Mouse (Mus musculus) heart, embryonic 15.5 days (tissue): ENCODE results near the gene Bgn. TPM values are rescaled to one million over a fixed set of nuclear protein-coding genes. Genes with fewer than 3 reads are reported as not detected.

Experiments
- ATAC-seq: fragments of 200-750 bp; cut with Nextera tagmentation; replicated peaks from 2 replicates; pipeline ENCODE4 v1.8.0; 2017; ENCODE audit warnings: low read depth, moderate TSS enrichment; ENCODE audit not compliant: insufficient number of reproducible peaks, insufficient read depth, low FRiP score
- H3K27ac ChIP-seq: fragments of 300-500 bp; sonication (generic); 2 replicates; pipeline ENCODE4 v1.5.1; 2015; ENCODE audit warnings: mild to moderate bottlenecking, inconsistent platforms
- H3K27me3 ChIP-seq: fragments of 300-500 bp; sonication (generic); 2 replicates; pipeline ENCODE4 v1.6.1; 2015; ENCODE audit warnings: inconsistent platforms
- H3K36me3 ChIP-seq: fragments of 300-500 bp; sonication (generic); 2 replicates; pipeline ENCODE4 v1.6.1; 2015; ENCODE audit warnings: mild to moderate bottlenecking, inconsistent platforms
- H3K4me1 ChIP-seq: fragments of 300-500 bp; sonication (generic); replicated peaks from 2 replicates; pipeline ENCODE4 v1.6.1; 2015; ENCODE audit warnings: inconsistent platforms
- H3K4me2 ChIP-seq: fragments of 300-500 bp; sonication (generic); 2 replicates; pipeline ENCODE4 v1.6.1; 2015; ENCODE audit warnings: inconsistent platforms, mild to moderate bottlenecking, moderate library complexity
- H3K4me3 ChIP-seq: fragments of 300-500 bp; sonication (generic); 2 replicates; pipeline ENCODE4 v1.5.1; 2015; ENCODE audit warnings: mild to moderate bottlenecking, inconsistent platforms
- H3K9ac ChIP-seq: fragments of 300-500 bp; sonication (generic); 2 replicates; pipeline ENCODE4 v1.6.1; 2015; ENCODE audit warnings: mild to moderate bottlenecking, inconsistent platforms
- H3K9me3 ChIP-seq: fragments of 300-500 bp; sonication (generic); replicated peaks from 2 replicates; pipeline ENCODE4 v1.6.1; 2016; ENCODE audit warnings: inconsistent platforms
- WGBS: fragments of 180-500 bp; shearing (Covaris S2); methylation state at CpG from one replicate; pipeline ENCODE4 v1.1.7; 2015; ENCODE audit warnings: mixed read lengths; 5-methylcytosine and 5-hydroxymethylcytosine counted together
- polyA plus RNA-seq: library from polyadenylated mRNA; unstranded; fragments of >200 nt; fragmentation: Nextera tagmentation; extraction: Ambion mirVana; gene quantifications from 2 replicates; pipeline ENCODE4 v1.2.1, GENCODE M21; 2015

Gene Bgn
- polyA plus RNA-seq, 1 experiment from 2014 or later = 110 TPM

DNA sequence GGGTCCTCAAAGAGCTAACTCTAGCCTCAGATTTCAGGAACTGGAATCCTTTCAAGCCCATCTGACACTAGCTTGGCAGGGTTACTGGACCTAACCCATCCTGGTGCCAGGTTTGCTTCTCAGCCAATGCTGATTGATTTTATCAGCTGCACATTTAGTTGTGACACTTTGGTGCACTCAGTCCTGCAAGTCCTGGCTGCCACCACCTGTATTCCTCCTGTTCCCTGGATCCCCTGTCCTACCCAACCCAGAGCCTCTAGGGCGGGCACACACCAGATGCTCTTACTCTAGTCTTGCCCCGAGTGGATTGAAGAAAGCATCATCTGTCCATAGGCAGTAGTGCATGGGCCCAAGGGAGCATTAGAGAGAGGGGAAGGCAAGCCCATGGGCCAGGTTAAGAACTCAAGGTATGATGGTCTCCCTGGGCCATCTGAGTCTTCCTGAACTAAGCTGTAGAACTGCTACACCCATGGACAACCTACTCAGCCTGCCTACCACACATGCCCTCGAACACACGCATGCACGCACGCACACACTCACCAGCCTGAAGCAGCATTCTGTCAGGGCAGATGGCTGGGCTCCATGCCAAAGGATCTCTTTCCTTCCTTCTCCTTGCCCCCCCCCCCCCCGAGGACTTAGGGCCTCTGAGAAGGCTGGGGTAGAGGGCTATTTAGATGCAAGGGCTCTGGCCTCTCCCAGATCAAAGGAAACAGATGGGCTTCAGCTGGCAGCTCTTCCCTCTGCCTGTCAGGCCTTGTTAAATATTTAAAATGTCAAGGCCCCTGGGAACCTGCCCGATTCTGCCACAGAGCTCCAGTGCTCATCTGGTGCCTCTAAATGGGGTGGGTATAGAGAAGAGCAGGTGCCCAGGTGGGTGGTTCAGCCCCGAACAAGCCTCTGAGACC is 41.2 kb downstream of the Bgn start:
- Histone ChIP-seq H3K9ac (no peak overlapping the region), H3K36me3 (no peaks in the 10 kb centered on the region), H3K9me3 (no peaks in the 10 kb centered on the region), H3K27me3 (no peaks in the 10 kb centered on the region; the same call in 1 of the 2 replicates), H3K4me1 (no peaks in the 10 kb centered on the region), H3K4me3 (no peak overlapping the region), H3K4me2 (no peak overlapping the region), H3K27ac (no peak overlapping the region)
- no peak for ATAC-seq
- WGBS = 63% methylated on average over 9 of the region's 9 CpGs

GRCm38 (mm10) chrX:73525223-73526140 is 42.1 kb downstream of the Bgn start:
- Histone ChIP-seq H3K9ac (no peak overlapping the region), H3K4me2 (no peak overlapping the region), H3K4me3 (no peak overlapping the region), H3K9me3 (no peaks in the 10 kb centered on the region), H3K36me3 (no peaks in the 10 kb centered on the region), H3K4me1 (no peaks in the 10 kb centered on the region), H3K27ac (no peak overlapping the region), H3K27me3 (no peaks in the 10 kb centered on the region; the same call in 1 of the 2 replicates)
- ATAC-seq = no peak
- WGBS = 78% methylated on average over 9 of the region's 9 CpGs

DNA sequence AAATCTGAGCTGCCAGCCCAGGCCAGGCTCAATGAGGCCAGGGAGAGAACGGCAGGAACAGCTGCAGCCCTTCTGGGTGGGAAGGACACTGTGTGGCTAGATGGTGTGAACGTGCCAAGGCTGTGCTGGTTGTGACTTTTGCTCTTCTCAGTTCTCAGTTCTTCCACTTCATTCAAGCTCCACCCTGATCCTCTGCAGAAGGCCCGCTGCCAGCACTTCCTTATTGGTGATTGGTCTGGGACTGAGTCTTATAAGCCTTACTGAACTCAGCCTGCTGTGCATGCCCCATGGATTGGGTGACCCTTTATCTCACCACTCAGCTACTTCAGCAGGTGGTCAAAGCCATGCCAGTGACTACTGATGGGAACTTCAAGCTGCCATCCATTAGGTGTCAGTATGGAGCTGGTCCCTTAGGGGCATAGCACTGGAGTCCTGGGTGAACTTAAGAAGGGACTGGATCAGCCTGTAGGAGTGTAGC is 43.0 kb downstream of the Bgn start:
- Histone ChIP-seq H3K36me3 (no peaks in the 10 kb centered on the region), H3K27me3 (no peaks in the 10 kb centered on the region; the same call in none of the 2 replicates), H3K4me2 (no peak overlapping the region), H3K9ac (no peak overlapping the region), H3K4me1 (no peaks in the 10 kb centered on the region), H3K27ac (no peak overlapping the region), H3K9me3 (no peaks in the 10 kb centered on the region), H3K4me3 (no peak overlapping the region)
- 0 out of 2 replicates have a peak, but pooled peaks have one; percentile 47 for ATAC-seq
- 34% methylated on average over 3 of the region's 3 CpGs for WGBS

DNA sequence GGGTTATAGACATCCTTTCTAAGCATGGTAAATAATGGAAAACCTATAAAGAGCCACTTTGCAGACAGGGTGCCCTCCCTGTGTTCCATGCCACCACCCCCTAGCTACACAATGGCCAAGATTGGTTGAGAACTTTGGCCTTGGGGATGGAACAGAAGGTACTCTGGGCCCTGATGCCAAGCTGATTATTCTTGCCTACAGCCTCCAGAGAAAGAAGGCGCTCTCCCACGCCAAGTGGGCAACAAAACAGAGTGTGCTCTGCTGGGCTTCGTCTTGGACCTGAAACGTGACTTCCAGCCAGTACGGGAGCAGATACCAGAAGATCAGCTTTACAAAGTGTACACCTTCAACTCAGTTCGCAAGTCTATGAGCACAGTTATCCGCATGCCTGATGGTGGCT is 54.5 kb downstream of the Bgn start:
- Histone ChIP-seq H3K27me3 (peaks cover 2% of the 10 kb centered on the region; the same call in 1 of the 2 replicates), H3K36me3 (no peaks in the 10 kb centered on the region), H3K4me3 (no peak overlapping the region), H3K9ac (no peak overlapping the region), H3K9me3 (no peaks in the 10 kb centered on the region), H3K4me2 (no peak overlapping the region), H3K27ac (no peak overlapping the region), H3K4me1 (no peaks in the 10 kb centered on the region)
- no peak for ATAC-seq
- WGBS = 82% methylated on average over 7 of the region's 7 CpGs

DNA sequence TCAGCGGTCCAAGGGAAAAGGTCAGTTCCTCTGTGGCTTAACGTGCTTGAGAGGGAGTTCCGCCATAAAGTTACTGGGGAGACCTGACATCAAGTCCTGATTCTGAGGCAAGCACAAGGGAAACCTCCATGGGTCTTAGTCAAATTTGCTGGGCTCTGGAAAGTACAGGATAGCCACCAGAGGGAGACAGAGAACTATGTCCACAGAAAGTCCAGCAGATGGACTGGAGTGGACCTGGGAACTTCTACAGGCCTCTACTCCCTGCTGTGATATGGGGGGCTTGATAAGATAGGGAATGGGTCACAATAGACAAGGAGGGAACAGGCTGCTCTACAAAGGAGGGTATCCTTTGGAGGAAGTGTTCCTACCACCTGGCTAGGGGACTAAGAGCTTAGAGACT is 59.9 kb downstream of the Bgn start:
- Histone ChIP-seq H3K27me3 (no peaks in the 10 kb centered on the region; the same call in 1 of the 2 replicates), H3K9ac (no peak overlapping the region), H3K4me1 (no peaks in the 10 kb centered on the region), H3K9me3 (no peaks in the 10 kb centered on the region), H3K27ac (no peak overlapping the region), H3K36me3 (no peaks in the 10 kb centered on the region), H3K4me2 (no peak overlapping the region), H3K4me3 (no peak overlapping the region)
- 43% methylated on average over 3 of the region's 3 CpGs for WGBS
- ATAC-seq = no peak

Other genes starting within 250 kb of the Bgn start
- 0.14 and 0.79 TPM in 2 replicates for gene Xlr4c, start 240.5 kb upstream of the Bgn start, polyA plus RNA-seq
- not detected in 2 replicates for gene Xlr3c, start 218.2 kb upstream of the Bgn start, polyA plus RNA-seq
- not detected in 2 replicates for gene Xlr5a, start 190.6 kb upstream of the Bgn start, polyA plus RNA-seq
- gene Xlr5c, start 190.6 kb upstream of the Bgn start, polyA plus RNA-seq = not detected in 2 replicates
- not detected in 2 replicates for gene Gm45015, start 146.8 kb upstream of the Bgn start, polyA plus RNA-seq
- gene Zfp275, start 141.0 kb upstream of the Bgn start, polyA plus RNA-seq = 8.3 and 11.4 TPM in 2 replicates
- gene Gm18336, start 84.9 kb upstream of the Bgn start, polyA plus RNA-seq = not detected in 2 replicates
- gene Zfp92, start 72.5 kb upstream of the Bgn start, polyA plus RNA-seq = not detected in 2 replicates
- not detected in 2 replicates for gene Trex2, start 48.3 kb upstream of the Bgn start, polyA plus RNA-seq
- gene Haus7, start 24.6 kb upstream of the Bgn start, polyA plus RNA-seq = 40.3 and 41.3 TPM in 2 replicates
- 0.18 and 0.25 TPM in 2 replicates for gene Atp2b3, start 19.5 kb downstream of the Bgn start, polyA plus RNA-seq
- gene Dusp9, start 155.8 kb downstream of the Bgn start, polyA plus RNA-seq = 1.4 and 2.4 TPM in 2 replicates
- 8.8 and 13.7 TPM in 2 replicates for gene Pnck, start 176.5 kb downstream of the Bgn start, polyA plus RNA-seq
- gene Slc6a8, start 189.5 kb downstream of the Bgn start, polyA plus RNA-seq = 7.5 and 8.1 TPM in 2 replicates
- 163 and 175 TPM in 2 replicates for gene Bcap31, start 232.6 kb downstream of the Bgn start, polyA plus RNA-seq
- gene Abcd1, start 233.0 kb downstream of the Bgn start, polyA plus RNA-seq = 13.1 and 17.4 TPM in 2 replicates